Comparison of ENCODE assay signal across 8 mouse cellular contexts in genomic region chr5:135064909-135065446, GRCm38 (mm10). TPM values are rescaled to one million over a fixed set of nuclear protein-coding genes. Genes with fewer than 3 reads are reported as not detected.
DNase-seq lines count a peak whose midpoint lies in the region; ATAC-seq and TF ChIP-seq lines count a peak whose summit lies in the region.
"Not testable (repeated sequence)": the region's sequence is repeated elsewhere in the genome, so short reads cannot be mapped to it uniquely, and the experiment has no call there.

Bud23 (minus strand) TSS chr5:135064959.

- TF ChIP-seq POLR2A in limb, embryonic 14.5 days (IDR thresholded peaks at IDR 0.05; ENCODE audit: borderline replicate concordance, extremely low read depth, insufficient read depth, insufficient read length): not testable (repeated sequence)

- H3K4me1 ChIP-seq in embryonic facial prominence, embryonic 15.5 days: peaks cover 20% of the 10 kb centered on the region
- H3K4me1 ChIP-seq in limb, embryonic 14.5 days (ENCODE audit: control insufficient read depth, insufficient read depth, low read length): not testable (repeated sequence)
- H3K4me1 ChIP-seq in midbrain, embryonic 10.5 days: peaks cover 27% of the 10 kb centered on the region
- peaks cover 11% of the 10 kb centered on the region; the same call in 1 of the 2 replicates for H3K4me1 ChIP-seq in stomach, embryonic 15.5 days

- peaks cover 39% of the 10 kb centered on the region for H3K36me3 ChIP-seq in embryonic facial prominence, embryonic 15.5 days
- H3K36me3 ChIP-seq in limb, embryonic 14.5 days (ENCODE audit: control insufficient read depth, insufficient read depth, low read length): peaks cover 28% of the 10 kb centered on the region
- peaks cover 52% of the 10 kb centered on the region for H3K36me3 ChIP-seq in midbrain, embryonic 10.5 days
- H3K36me3 ChIP-seq in stomach, embryonic 15.5 days: peaks cover 25% of the 10 kb centered on the region

- not testable (repeated sequence) for H3K27me3 ChIP-seq in embryonic facial prominence, embryonic 15.5 days; limb, embryonic 14.5 days (ENCODE audit: control insufficient read depth, insufficient read depth, low read length); midbrain, embryonic 10.5 days (ENCODE audit: low read depth, poor library complexity, severe bottlenecking); stomach, embryonic 15.5 days (replicated peaks)

- peak within 1 kb of the TSS; percentile 66; the same call in 1 of the 2 replicates for H3K27ac ChIP-seq in embryonic facial prominence, embryonic 15.5 days (replicated peaks)
- peak within 1 kb of the TSS; percentile 58; the same call in 1 of the 2 replicates for H3K27ac ChIP-seq in limb, embryonic 14.5 days (replicated peaks; ENCODE audit: low read depth, low read length)
- peak within 1 kb of the TSS; percentile 87 for H3K27ac ChIP-seq in midbrain, embryonic 10.5 days (replicated peaks)
- peak within 1 kb of the TSS; percentile 23; the same call in 1 of the 2 replicates for H3K27ac ChIP-seq in stomach, embryonic 15.5 days

- ATAC-seq in embryonic facial prominence, embryonic 15.5 days (ENCODE audit: insufficient number of reproducible peaks, low FRiP score, low TSS enrichment, low read depth); hematopoietic stem cell, adult 5-6 weeks (replicated peaks in 1 of 2; ENCODE audit: insufficient read depth in 1 of 2, low FRiP score in 2 of 2, low TSS enrichment in 1 of 2, low read depth in 1 of 2, poor library complexity in 2 of 2, severe bottlenecking in 2 of 2); limb, embryonic 14.5 days (ENCODE audit: low FRiP score, low read depth); stomach, embryonic 15.5 days (ENCODE audit: insufficient read depth, low FRiP score, low read depth): not testable (repeated sequence)

- DNase-seq in adrenal gland, adult 18-20 months (ENCODE audit: low spot score in 2 of 2); gastrocnemius, postnatal 4 days (ENCODE audit: low spot score in 2 of 2); large intestine, adult 2 months (ENCODE audit: low read depth, low spot score); limb, embryonic 14.5 days (ENCODE audit: low spot score); midbrain, embryonic 10.5 days (ENCODE audit: low spot score): not testable (repeated sequence)

- peak within 1 kb of the TSS; percentile 97 for H3K4me3 ChIP-seq in embryonic facial prominence, embryonic 15.5 days (replicated peaks)
- H3K4me3 ChIP-seq in limb, embryonic 14.5 days (replicated peaks; ENCODE audit: low read length): peak within 1 kb of the TSS; percentile 95
- H3K4me3 ChIP-seq in midbrain, embryonic 10.5 days: peak within 1 kb of the TSS; percentile 88
- H3K4me3 ChIP-seq in stomach, embryonic 15.5 days (replicated peaks): peak within 1 kb of the TSS; percentile 92

- not testable (repeated sequence) for H3K9me3 ChIP-seq in embryonic facial prominence, embryonic 15.5 days (replicated peaks); limb, embryonic 14.5 days (ENCODE audit: control insufficient read depth, low read length); midbrain, embryonic 10.5 days (replicated peaks); stomach, embryonic 15.5 days

- WGBS in embryonic facial prominence, embryonic 15.5 days: 70% methylated on average over 9 of the region's 9 CpGs
- WGBS in large intestine, adult 2 months: 59% methylated on average over 9 of the region's 9 CpGs
- 74% methylated on average over 8 of the region's 9 CpGs for WGBS in limb, embryonic 14.5 days
- 79% methylated on average over 9 of the region's 9 CpGs for WGBS in midbrain, embryonic 10.5 days
- WGBS in stomach, embryonic 15.5 days: 73% methylated on average over 9 of the region's 9 CpGs

- H3K4me2 ChIP-seq in embryonic facial prominence, embryonic 15.5 days (replicated peaks): peak within 1 kb of the TSS; percentile 87
- peak within 1 kb of the TSS; percentile 72 for H3K4me2 ChIP-seq in limb, embryonic 14.5 days (replicated peaks; ENCODE audit: low read depth, low read length, severe bottlenecking)
- H3K4me2 ChIP-seq in stomach, embryonic 15.5 days: peak within 1 kb of the TSS; percentile 96

- peak within 1 kb of the TSS; percentile 85 for H3K9ac ChIP-seq in embryonic facial prominence, embryonic 15.5 days
- peak within 1 kb of the TSS; percentile 81 for H3K9ac ChIP-seq in limb, embryonic 14.5 days (ENCODE audit: low read depth, low read length, severe bottlenecking)
- peak within 1 kb of the TSS; percentile 73 for H3K9ac ChIP-seq in stomach, embryonic 15.5 days

RNA-seq across cellular contexts. Expression of gene Bud23, which starts in this region (rescaled TPM):
- total RNA-seq in adrenal gland, adult 18-20 months (2021): 10 to 100 TPM; 45.7 to 55.0 TPM
- 102 and 115 TPM in 2 replicates for polyA plus RNA-seq in embryonic facial prominence, embryonic 15.5 days (2015; fragmentation: Nextera tagmentation; extraction: Ambion mirVana)
- total RNA-seq in gastrocnemius, postnatal 4 days (2021): 10 to 100 TPM; 29.9 to 33.3 TPM
- 28.5 and 51.7 TPM in 2 replicates for total RNA-seq in hematopoietic stem cell, adult 5-6 weeks (2017)
- polyA plus RNA-seq in large intestine, adult 2 months (2012; rRNA removed): 52.2 and 65.6 TPM in 2 replicates
- 107 and 121 TPM in 2 replicates for polyA plus RNA-seq in limb, embryonic 14.5 days (2012; rRNA removed)
- 101 and 108 TPM in 2 replicates for polyA plus RNA-seq in limb, embryonic 14.5 days (2014; fragmentation: Nextera tagmentation; extraction: Ambion mirVana)
- polyA plus RNA-seq in midbrain, embryonic 10.5 days (2016; fragmentation: Nextera tagmentation; extraction: Ambion mirVana): 158 and 179 TPM in 2 replicates
- polyA plus RNA-seq in stomach, embryonic 15.5 days (2015; fragmentation: Nextera tagmentation; extraction: Ambion mirVana): 98.6 and 112 TPM in 2 replicates

Comparison
In these comparisons a context has a peak if more than half of its experiments do, and no peak if none do; other contexts are left out.
1. H3K27ac ChIP-seq: peak in every context shown above with its lines; median percentile 87 in midbrain, embryonic 10.5 days; 66 in embryonic facial prominence, embryonic 15.5 days; 58 in limb, embryonic 14.5 days; 23 in stomach, embryonic 15.5 days.